Mouse (Mus musculus) hindbrain, embryonic 16.5 days (tissue): Measurements from ENCODE around the gene Hoxa3. TPM values are rescaled to one million over a fixed set of nuclear protein-coding genes. Genes with fewer than 3 reads are reported as not detected.

ENCODE experiments used
- ATAC-seq: fragments of 200-750 bp; cut with Nextera tagmentation; 2 replicates; pipeline ENCODE4 v1.8.0; 2017; ENCODE audit warnings: moderate TSS enrichment, moderate library complexity
- H3K27ac ChIP-seq: fragments of 300-500 bp; sonication (generic); 2 replicates; pipeline ENCODE4 v1.5.1; 2014; ENCODE audit warnings: low read depth, mild to moderate bottlenecking, control low read depth, low read length, moderate library complexity
- H3K27me3 ChIP-seq: fragments of 300-500 bp; sonication (generic); replicated peaks from 2 replicates; pipeline ENCODE4 v1.6.1; 2014; ENCODE audit warnings: low read length; ENCODE audit not compliant: control insufficient read depth, insufficient read depth
- H3K36me3 ChIP-seq: fragments of 300-500 bp; sonication (generic); 2 replicates; pipeline ENCODE4 v1.6.1; 2014; ENCODE audit warnings: mild to moderate bottlenecking, low read length, moderate library complexity, mixed read lengths; ENCODE audit not compliant: control insufficient read depth, insufficient read depth
- H3K4me1 ChIP-seq: fragments of 300-500 bp; sonication (generic); 2 replicates; pipeline ENCODE4 v1.6.1; 2014; ENCODE audit warnings: low read depth, low read length; ENCODE audit not compliant: control insufficient read depth, insufficient read depth
- H3K4me2 ChIP-seq: fragments of 300-500 bp; sonication (generic); 2 replicates; pipeline ENCODE4 v1.6.1; 2014; ENCODE audit warnings: mild to moderate bottlenecking, low read length, control low read depth, moderate library complexity
- H3K4me3 ChIP-seq: fragments of 300-500 bp; sonication (generic); 2 replicates; pipeline ENCODE4 v1.5.1; 2014; ENCODE audit warnings: mild to moderate bottlenecking, low read length, control low read depth, moderate library complexity
- H3K9ac ChIP-seq: fragments of 300-500 bp; sonication (generic); 2 replicates; pipeline ENCODE4 v1.6.1; 2014; ENCODE audit warnings: low read depth, mild to moderate bottlenecking, control low read depth, low read length, moderate library complexity
- H3K9me3 ChIP-seq: fragments of 300-500 bp; sonication (generic); 2 replicates; pipeline ENCODE4 v1.6.1; 2014; ENCODE audit warnings: mild to moderate bottlenecking, low read length, moderate library complexity; ENCODE audit not compliant: control insufficient read depth
- WGBS: fragments of 180-500 bp; shearing (Covaris S2); extraction: QIAGEN DNeasy Blood & Tissue Kit; methylation state at CpG from one replicate; pipeline ENCODE4 v1.1.7; 2014; 5-methylcytosine and 5-hydroxymethylcytosine counted together
- polyA plus RNA-seq: library from polyadenylated mRNA; unstranded; fragments of >200 nt; fragmentation: Nextera tagmentation; extraction: Ambion mirVana; gene quantifications from 2 replicates; pipeline ENCODE4 v1.2.1, GENCODE M21; 2015

The Hoxa3 gene
- polyA plus RNA-seq, 1 experiment from 2014 or later: 12.9 TPM

GRCm38 (mm10) chr6:52221993-52222685, 9.0 kb upstream of the Hoxa3 start:
- no peak overlapping the region for H3K9ac ChIP-seq
- peaks cover 61% of the 10 kb centered on the region for H3K27me3 ChIP-seq
- ATAC-seq: no peak
- peak overlapping the region; percentile 50; the same call in 1 of the 2 replicates for H3K4me3 ChIP-seq
- H3K27ac ChIP-seq: no peak overlapping the region
- H3K9me3 ChIP-seq: no peaks in the 10 kb centered on the region
- peak overlapping the region; percentile 92 for H3K4me2 ChIP-seq
- WGBS: 4% methylated on average over 21 of the region's 21 CpGs
- peaks cover 7% of the 10 kb centered on the region for H3K4me1 ChIP-seq
- no peaks in the 10 kb centered on the region for H3K36me3 ChIP-seq

DNA sequence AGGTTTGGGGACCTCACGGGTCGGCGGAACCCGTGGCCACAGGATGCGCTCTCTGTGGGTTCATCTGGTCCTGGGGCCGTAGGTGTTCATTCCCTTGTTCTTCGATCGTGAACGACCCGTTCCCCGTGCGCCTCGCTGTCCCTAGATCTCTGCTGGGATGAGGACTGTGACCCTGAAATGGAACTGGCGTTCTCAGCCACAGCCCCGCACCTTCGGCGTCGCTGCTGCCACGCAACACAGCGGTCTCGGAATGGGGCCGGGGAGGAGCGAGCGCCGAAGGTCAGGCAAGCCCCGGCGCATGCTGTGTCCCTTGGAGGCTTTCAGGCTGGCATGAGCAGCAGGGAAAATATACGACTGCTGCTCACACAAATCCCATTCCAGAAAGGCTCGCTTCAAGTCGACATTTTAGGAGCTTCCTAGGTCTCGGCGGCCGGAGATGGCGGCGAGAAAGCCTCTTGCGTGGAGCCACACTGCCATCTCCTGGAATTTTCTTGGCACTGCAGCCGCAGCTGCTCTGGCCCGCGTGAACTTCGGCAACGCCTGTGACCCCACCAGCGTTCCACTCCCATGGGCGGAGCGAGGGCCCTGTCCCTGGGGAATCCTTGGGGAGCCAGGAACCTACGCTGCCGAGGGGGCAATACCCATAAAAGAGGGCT, 8.3 kb upstream of the Hoxa3 start, which contains the start of gene Hoxa7:
Hoxa7 (minus strand) TSS at position 518 of the 656 bp plus-strand sequence.
- no peak within 1 kb of the TSS for H3K27ac ChIP-seq
- WGBS: under 1% methylated on average over 46 of the region's 46 CpGs
- peak; percentile 71 for ATAC-seq
- H3K36me3 ChIP-seq: no peaks in the 10 kb centered on the region
- H3K4me1 ChIP-seq: peaks cover 7% of the 10 kb centered on the region
- H3K4me2 ChIP-seq: peak within 1 kb of the TSS; percentile 92
- no peaks in the 10 kb centered on the region for H3K9me3 ChIP-seq
- H3K4me3 ChIP-seq: peak within 1 kb of the TSS; percentile 50
- H3K27me3 ChIP-seq: peaks cover 58% of the 10 kb centered on the region
- H3K9ac ChIP-seq: peak within 1 kb of the TSS; percentile 66

DNA sequence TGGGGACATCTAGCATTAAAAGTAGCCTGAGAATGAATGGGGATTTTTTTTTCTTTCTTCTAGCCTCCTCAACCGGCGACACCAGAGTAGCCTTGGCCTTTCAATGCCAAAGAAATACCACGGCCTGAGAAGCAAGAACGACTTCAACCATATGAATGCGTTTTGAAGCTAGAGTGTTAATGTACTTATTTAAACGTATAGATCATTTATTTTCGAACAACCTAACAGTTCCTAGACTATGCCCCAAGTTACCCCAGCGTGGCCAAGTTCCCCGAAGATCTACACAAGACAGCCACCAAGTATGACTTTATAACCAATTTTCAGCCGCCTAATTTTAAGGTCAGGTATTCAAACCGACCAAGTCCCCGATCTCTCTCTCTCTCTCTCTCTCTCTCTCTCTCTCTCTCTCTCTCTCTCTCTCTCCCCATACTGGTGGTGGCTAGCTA, 7.8 kb upstream of the Hoxa3 start:
- peak overlapping the region; percentile 92 for H3K4me2 ChIP-seq
- H3K4me1 ChIP-seq: peaks cover 7% of the 10 kb centered on the region
- no peaks in the 10 kb centered on the region for H3K36me3 ChIP-seq
- H3K27ac ChIP-seq: no peak overlapping the region
- H3K9ac ChIP-seq: no peak overlapping the region; the same call in 1 of the 2 replicates
- no peaks in the 10 kb centered on the region for H3K9me3 ChIP-seq
- no peak for ATAC-seq
- peaks cover 61% of the 10 kb centered on the region for H3K27me3 ChIP-seq
- peak overlapping the region; percentile 50 for H3K4me3 ChIP-seq
- 8% methylated on average over 12 of the region's 12 CpGs for WGBS

DNA sequence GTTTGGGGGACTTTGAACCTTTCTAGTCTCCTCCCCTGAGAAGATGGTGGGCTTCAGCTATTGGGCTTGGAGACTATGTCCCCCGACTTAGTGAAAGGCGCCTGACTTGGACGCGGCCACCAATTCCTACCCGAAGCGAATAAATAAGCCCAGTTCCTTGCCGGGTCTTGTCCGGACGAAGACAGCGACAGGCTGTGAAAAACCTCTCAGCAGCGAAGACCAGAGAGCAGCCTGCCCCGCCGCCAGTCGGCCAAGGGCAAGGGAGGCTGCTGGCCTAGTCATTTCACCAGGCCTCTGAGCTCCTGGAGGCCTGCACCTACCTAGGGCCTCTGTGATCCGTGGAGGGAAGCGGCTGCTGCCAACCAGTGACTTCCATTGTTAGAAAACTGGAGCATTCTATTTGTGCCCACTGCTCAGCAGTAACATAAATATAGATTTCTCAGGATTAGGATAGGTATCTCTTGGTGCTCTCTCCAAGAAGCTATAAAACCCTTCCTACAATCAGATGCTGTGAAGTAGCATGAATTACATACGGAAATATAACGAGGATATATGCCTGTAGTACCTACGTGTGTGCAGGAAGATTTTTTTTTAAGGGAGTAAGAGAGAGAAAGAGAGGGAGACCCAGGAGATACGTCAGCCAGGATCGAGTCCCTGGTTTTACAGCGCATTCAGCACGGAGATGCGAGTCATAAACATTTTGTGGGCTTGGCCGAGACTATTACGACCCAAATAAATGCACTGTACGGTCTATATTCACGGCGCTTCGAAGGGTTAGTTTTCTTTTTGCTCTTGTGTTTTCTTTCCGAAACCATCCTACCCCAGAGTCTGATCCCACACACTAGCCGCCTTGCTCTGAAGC, 7.1 kb upstream of the Hoxa3 start:
- H3K27me3 ChIP-seq: peaks cover 61% of the 10 kb centered on the region
- no peaks in the 10 kb centered on the region for H3K9me3 ChIP-seq
- 14% methylated on average over 32 of the region's 32 CpGs for WGBS
- no peaks in the 10 kb centered on the region for H3K36me3 ChIP-seq
- H3K4me2 ChIP-seq: no peak overlapping the region
- ATAC-seq: no peak
- peaks cover 7% of the 10 kb centered on the region for H3K4me1 ChIP-seq
- no peak overlapping the region for H3K4me3 ChIP-seq
- no peak overlapping the region for H3K27ac ChIP-seq
- H3K9ac ChIP-seq: no peak overlapping the region

DNA sequence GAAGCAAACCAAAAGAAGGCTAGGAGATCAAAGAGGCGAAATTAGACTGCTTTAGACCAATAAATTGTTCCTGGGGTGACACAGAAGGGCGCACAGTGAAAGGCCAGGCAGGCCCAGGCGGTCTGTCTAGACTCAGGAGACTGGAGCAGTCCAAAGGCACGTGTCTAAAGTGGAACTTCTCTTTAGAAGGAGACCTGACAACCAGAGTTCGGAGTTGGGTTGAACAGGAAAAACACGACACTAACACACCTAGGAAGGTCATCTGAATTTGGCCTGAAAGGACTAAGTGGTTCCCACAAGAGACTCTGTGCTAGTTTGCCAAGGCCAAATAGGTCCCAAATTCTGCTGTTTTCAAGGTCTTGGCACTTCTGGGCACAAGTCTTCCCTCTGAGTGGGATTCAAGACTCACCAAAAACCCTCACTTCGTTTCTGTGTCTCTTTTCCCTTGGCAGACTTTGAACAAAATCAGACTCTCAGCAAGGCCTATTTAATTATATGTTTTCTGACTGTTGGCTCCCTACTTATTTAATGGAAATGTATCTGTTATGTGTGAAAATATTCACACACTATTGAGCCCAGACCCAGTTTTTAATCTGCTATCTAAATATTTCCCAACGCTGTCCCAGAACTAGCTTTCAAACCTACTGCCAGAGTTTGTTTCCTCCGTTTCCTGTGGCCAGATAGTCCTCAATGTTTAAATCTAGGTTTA, 6.3 kb upstream of the Hoxa3 start:
- H3K27ac ChIP-seq: no peak overlapping the region
- no peak overlapping the region for H3K4me3 ChIP-seq
- WGBS: 22% methylated on average over 9 of the region's 9 CpGs
- H3K36me3 ChIP-seq: no peaks in the 10 kb centered on the region
- H3K9ac ChIP-seq: no peak overlapping the region
- no peak for ATAC-seq
- no peak overlapping the region for H3K4me2 ChIP-seq
- H3K27me3 ChIP-seq: peaks cover 64% of the 10 kb centered on the region
- H3K4me1 ChIP-seq: peaks cover 7% of the 10 kb centered on the region
- H3K9me3 ChIP-seq: no peaks in the 10 kb centered on the region

DNA sequence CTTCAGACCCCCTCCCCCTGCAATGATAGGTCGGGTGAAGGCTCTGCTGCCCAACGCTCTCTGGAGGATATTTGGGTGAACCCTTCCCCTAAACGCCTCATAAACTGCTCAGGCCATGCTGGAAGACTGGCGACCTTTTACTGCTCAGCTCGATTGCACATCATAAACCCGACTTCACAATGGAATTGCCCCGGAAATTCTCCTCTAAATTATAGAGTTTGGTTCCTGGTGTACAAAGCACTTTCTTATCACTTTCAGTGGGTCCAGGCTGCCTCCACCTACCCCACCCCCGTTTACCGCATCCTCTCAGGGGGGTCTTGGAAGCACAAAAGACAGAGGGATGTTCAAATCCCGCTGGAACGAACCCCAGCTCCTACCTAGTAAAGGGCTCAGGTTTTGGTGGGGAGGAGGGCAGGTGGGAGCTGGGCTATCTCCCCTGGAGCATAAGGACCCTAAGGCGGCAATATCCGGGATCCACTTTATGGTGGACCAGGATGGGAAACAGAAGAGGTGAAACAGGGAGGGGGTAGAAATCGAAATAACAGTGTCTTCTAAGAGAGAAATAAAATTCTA, 5.6 kb upstream of the Hoxa3 start:
- Histone ChIP-seq H3K27me3 (peaks cover 70% of the 10 kb centered on the region), H3K4me1 (peaks cover 7% of the 10 kb centered on the region), H3K4me3 (no peak overlapping the region), H3K36me3 (no peaks in the 10 kb centered on the region), H3K4me2 (no peak overlapping the region), H3K27ac (no peak overlapping the region), H3K9me3 (no peaks in the 10 kb centered on the region), H3K9ac (no peak overlapping the region)
- 11% methylated on average over 14 of the region's 14 CpGs for WGBS
- ATAC-seq: no peak

DNA sequence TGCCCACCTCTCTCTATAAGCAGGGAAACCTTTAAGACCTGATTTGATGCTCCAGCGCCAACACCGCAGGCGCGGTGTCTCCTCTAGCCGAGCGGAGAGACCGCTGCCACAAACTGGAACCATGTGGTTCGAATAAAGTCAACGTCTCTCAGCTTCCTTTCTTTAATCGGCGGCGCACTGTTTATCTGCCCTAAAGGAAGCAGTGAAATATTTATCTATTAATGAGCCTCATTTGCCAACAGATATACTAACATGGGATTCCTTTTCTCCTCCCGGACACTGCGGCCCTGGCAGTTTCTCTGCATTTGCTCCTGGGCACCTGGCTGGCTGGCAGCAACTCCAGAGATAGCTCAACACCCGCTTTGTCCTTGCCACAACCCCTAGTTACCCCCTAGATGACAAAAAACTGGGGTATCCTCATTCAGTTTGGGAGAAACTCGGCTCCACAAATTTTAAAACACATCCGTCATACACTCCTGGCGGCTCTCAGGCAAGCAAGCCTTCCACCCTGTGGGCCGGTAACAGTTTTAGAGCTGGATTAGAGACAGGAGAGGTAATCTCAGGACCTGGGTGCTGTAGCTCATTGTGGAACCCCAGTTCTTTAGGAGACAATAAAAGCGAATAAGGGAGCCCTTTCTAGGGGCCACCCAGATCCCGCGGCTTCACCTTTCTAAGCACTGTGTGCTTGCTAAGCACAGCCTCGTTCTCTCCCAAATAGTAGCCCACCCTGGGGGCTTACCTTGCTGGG, 4.9 kb upstream of the Hoxa3 start:
- no peaks in the 10 kb centered on the region for H3K9me3 ChIP-seq
- peak overlapping the region; percentile 43 for H3K4me2 ChIP-seq
- H3K27me3 ChIP-seq: peaks cover 69% of the 10 kb centered on the region
- H3K9ac ChIP-seq: no peak overlapping the region
- H3K4me1 ChIP-seq: peaks cover 7% of the 10 kb centered on the region
- no peak overlapping the region; the same call in 1 of the 2 replicates for H3K4me3 ChIP-seq
- H3K36me3 ChIP-seq: no peaks in the 10 kb centered on the region
- H3K27ac ChIP-seq: no peak overlapping the region
- no peak for ATAC-seq
- 7% methylated on average over 23 of the region's 23 CpGs for WGBS

- peak; percentile 56; the same call in 1 of the 2 replicates for ATAC-seq
- H3K4me3 ChIP-seq: peak overlapping the region; percentile 33
- H3K9me3 ChIP-seq: no peaks in the 10 kb centered on the region
- H3K27ac ChIP-seq: no peak overlapping the region
- H3K4me2 ChIP-seq: peak overlapping the region; percentile 43
- H3K9ac ChIP-seq: no peak overlapping the region
- peaks cover 69% of the 10 kb centered on the region for H3K27me3 ChIP-seq
- WGBS: 2% methylated on average over 21 of the region's 25 CpGs
- H3K36me3 ChIP-seq: no peaks in the 10 kb centered on the region
- H3K4me1 ChIP-seq: peaks cover 7% of the 10 kb centered on the region
These were observed 4.3 kb upstream of the Hoxa3 start for GRCm38 (mm10) chr6:52217459-52217768.
